Mouse (Mus musculus) T-helper 1 cell (primary cell): ENCODE data around the gene Zfp414.
"Not testable (repeated sequence)": the region's sequence is repeated elsewhere in the genome, so short reads cannot be mapped to it uniquely, and the experiment has no call there.

Experiments
- in situ Hi-C: fragments of 300-600 bp; cut with MboI, MseI; formaldehyde crosslinking; loops from one replicate; pipeline ENCODE4 v1.15.1; 2025; ENCODE audit warnings: high pct_unique_total_duplicates

Zfp414 gene

DNA sequence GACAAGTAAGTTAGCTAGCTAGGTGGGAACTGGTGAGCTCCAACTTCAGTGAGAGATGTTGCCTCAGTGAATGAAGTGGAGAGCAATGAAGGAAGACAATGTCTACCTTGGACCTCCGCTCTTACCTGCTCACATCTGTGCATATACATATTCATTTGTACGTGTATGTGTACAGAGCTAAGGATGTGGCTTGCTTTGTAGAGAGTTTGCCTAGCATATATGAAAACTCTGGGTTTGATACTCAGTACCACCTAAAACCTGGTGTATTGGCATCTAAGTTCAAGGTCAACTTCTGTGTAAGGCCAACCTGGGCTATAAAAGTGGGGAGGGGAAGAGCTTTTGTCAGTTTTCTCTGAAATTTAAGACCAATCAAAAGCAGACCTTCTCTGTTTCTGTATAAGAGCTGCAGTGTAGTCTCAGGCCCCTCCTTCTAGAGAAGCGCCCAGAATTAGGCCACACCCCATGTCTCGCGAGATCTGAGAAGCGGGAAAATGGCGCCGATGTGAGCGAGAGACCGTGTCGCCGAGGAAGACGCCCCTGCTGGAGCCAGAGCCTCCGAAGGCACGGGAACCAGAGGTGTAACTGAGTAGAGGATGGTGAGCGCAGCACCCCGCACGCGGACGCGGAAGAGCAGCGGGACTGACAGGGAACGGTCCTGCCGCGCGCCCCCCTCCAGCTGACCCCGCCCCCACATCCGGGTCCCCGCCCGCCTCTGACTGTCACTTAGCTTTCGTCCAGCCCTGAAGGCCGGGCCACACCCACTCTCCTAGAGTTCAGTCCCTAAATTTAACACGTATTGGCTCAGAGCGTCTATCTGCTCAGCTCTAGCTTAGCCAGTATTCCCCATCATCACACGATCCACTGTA is at the start of gene Zfp414:
Gene Zfp414, plus strand, starts transcription at position 470 of the 866 bp plus-strand sequence.
- in situ Hi-C loops, result no loop called here

DNA sequence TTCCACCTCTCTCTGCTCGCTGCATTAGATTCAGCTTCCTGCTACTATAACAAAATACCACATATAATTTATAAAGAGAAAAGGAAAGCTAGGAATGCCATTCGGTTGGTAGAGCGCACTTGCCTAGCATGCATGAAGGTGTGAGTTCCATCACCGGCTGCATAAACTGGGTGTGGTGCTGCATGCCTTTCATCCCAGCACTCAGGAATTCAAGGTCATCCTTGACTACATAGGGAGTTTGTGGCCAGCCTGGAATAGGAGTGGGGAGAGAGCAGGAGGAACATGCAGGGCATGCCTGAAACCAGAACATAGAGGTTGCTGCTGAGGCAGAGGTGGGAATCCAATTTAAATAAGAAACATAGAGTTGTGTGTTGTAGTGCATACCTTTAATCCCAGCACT is 44.8 kb upstream of the Zfp414 start:
- in situ Hi-C loops, result no loop called here

DNA sequence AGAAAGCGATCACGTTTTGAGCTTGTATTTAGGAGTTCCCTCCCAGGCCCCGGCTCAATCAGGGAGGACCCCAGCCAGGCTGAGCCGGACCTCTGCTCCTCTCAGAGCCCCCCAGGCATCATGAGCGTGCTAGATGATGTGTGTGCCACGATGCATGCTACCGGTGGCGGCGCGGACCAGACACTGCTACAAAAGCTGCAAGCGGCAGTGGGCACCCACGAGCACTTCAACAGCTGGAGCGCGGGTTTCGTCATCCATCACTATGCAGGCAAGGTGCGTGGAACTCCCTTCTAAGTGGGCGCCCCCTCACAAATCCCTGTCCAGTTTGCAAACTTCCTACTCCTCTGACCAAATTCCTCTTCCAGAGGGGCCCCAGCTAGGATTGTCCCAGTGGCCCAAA is 42.9 kb upstream of the Zfp414 start:
- in situ Hi-C loops, result no loop called here

DNA sequence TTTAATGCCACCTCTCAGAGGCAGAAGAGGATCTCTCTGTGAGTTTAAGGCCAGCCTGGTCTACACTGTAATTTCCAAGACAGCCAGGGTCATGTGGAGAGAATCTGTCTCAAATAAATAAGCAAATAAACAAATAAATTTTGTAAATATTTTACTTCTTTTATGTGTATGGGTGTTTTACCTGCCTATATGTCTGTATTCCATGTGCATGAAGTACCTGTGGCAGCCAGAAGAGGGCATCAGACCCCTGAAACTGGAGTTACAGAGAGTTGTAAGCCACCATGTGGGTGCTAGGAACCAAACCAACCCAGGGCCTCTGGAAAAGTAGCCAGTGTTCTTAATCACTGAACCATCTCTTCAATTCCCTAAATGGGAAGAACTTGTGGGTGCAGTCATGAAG is 31.6 kb upstream of the Zfp414 start:
- in situ Hi-C loops, result no loop called here

DNA sequence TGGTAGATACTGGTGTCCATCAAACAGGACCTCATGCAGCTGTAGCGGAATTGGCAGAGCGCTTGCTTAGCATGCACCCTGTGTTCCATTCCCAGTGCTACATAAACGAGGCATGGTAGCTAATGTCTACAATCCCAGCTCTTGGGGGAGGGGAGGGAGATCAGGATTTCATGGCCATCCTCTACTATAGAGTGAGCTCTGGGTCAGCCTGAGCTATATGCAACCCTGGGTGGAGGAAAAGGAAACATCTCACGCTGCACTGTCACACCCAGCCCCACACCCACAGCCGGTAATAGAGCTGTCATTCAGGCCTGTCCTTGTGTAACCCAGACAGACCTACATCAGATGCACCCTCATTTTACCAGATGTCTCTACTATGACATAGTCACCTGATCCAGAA is 30.4 kb upstream of the Zfp414 start:
- in situ Hi-C loops, result no loop called here

DNA sequence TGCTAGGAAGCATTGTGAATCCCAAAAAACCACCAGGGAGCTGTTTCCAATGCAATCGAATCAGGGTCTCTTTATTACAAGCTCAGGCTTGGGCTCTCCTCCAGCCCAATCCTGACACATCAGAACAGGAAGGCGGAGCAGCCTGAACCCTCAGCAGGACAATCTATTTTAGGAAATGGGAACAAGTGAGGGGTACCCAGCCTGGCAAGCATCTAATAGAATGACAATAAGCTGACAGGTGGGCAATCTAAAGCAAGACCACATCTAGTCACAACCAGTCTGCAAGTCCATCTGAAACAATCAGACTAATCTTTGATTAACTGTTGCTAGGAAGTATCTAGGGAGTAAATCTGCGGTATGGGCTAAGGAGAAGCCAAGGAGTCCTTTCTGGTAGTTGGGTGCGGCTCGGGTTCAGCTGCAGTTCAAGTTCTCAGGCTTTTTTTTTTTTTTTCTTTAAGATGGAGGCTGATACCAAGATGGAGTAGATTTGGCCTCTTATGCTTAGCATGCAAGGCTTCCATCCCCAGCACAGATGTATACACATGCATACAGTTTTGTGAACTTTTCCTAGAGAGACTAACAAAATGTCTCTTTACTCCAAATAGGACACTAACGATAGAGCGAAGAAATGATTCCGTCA is 28.9 kb upstream of the Zfp414 start:
- in situ Hi-C loops, result no loop called here

DNA sequence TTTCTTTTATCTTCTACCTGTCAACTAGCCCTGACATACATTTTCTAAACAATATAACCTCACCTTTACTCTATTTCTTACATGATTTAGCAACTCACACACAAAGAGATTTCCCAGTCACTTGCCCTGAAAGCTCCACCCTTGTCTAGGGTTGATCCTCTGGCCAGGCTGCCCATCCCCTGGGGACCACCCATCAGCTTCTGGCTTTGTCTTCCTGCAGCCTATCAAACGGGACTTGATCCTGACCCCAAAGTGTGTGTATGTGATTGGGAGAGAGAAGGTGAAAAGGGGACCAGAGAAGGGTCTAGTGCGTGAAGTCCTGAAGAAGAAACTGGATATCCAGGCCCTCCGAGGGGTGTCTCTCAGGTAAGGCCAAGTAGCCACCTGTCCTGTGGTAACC is 28.1 kb upstream of the Zfp414 start:
- in situ Hi-C loops, result no loop called here

DNA sequence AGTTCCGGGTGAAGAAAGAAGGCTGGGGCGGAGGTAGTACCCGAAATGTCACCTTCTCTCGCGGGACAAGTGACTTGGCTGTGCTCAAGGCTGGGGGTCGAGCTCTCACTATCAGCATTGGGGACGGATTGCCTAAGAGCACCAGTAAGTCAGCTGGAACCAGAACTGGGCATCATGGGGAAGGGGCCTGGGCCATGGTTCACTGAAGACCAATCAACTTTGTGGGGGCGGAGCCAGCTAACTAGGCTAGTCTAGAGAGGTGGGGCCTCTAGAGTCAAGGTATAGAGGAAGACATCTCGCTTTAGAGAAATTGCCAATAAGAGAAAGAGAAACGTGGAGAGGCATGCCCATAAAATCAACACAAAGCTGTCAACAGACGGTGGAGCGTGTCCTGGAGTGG is 26.9 kb upstream of the Zfp414 start:
- in situ Hi-C loops, result no loop called here

DNA sequence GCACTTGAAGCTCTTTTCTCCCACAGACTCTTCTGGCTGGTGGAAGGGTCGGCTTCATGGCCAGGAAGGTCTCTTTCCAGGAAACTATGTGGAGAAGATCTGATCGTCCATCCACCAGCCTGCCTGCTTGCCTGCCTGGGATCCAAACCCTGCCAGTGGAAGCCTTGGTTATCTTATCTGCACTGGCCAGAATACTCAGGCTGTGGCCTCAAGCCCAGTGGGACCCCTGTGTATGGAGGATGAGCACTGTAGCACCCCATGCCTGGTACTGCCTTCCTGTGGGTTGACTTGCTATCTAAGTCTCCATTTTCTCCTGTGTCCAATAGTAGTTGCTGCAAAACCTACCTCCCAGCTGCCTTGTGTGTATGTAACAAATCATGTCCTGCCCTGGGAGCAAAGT is 21.6 kb upstream of the Zfp414 start:
- in situ Hi-C loops, result no loop called here

DNA sequence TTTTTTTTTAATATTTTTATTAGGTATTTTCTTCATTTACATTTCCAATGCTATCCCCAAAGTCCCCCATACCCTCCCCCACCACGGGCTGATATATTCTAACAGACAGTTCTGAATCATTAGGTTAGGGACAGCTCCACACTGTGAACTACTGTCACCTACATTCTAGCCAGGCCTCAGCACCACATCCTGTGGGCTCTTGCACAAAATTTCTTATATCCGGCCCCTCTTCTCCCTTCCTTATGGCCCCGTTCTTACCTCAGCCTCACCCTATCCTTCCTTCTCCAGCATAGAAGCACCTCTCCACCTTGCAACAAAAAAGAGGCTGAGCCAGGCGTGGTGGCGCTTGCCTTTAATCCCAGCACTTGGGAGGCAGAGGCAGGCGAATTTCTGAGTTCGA is 18.3 kb upstream of the Zfp414 start:
- in situ Hi-C loops, result no loop called here

DNA sequence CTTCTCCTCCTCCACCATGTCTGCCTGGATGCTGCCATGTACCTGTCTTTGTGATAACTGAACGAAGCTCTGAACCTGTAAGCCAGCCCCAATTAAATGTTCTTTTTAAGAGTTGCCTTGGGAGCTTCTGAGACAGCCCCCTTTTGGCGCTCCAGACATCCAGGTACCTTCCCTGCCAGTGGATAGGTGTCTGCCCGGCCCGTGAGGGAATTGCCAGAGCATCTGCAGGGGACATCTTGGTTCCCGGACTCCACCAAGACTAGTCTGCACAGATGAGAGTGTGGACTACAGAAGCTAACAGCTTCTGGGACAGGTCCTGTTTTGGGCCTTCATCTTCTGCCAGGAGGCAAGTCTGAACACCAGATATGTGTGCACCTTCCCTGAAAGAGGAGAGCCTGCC is 15.2 kb upstream of the Zfp414 start:
- in situ Hi-C loops, result not testable (repeated sequence)

DNA sequence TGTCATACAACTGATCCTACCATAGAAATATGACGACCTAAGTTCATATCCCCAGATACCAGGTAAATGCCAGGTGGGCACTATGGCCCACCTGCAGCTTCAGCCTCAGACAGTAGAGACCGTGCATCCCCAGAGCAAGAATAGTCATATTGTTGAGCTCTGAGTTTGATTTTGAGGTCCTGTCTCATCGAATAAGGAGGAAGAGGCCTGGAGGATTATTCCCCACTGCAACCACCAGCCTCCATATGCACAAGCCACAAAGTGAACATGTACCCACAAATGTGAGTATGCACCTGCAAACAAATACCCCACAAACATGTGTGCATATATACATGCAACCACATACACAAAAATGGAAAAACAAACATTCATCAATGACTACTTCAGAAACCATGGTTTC is 1.6 kb upstream of the Zfp414 start:
- in situ Hi-C loops, result no loop called here

DNA sequence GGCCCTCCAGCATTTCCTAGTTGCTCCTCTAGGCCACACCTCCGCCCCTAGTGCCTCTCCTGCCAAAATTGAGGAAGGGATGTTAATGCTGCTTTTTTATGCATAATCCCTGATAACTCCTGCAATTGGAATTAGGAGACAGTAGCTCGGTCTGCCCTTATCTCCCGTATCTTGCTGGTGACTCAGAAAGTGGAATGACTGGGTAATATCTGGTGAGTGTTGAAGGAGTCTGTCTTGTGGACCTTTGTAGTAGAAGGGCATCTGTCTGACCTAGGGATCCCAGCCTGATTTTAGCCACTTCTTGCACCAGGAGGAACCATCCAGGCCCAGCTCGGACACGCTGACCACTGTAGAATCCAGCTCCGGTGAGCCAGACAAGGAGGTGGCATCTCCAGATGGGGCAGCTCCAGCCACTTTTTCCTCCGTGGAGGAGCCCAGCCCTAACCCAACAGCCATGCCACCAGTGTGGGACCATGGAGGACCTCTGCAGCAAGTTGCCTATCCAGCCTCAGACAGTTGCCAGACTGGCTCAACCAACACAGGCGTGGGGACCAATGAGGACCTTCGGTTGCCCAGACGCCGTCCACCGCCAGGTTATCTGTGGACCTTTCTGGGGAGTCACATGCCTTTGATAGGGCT is 716 bp downstream of the Zfp414 start:
- in situ Hi-C loops, result no loop called here

DNA sequence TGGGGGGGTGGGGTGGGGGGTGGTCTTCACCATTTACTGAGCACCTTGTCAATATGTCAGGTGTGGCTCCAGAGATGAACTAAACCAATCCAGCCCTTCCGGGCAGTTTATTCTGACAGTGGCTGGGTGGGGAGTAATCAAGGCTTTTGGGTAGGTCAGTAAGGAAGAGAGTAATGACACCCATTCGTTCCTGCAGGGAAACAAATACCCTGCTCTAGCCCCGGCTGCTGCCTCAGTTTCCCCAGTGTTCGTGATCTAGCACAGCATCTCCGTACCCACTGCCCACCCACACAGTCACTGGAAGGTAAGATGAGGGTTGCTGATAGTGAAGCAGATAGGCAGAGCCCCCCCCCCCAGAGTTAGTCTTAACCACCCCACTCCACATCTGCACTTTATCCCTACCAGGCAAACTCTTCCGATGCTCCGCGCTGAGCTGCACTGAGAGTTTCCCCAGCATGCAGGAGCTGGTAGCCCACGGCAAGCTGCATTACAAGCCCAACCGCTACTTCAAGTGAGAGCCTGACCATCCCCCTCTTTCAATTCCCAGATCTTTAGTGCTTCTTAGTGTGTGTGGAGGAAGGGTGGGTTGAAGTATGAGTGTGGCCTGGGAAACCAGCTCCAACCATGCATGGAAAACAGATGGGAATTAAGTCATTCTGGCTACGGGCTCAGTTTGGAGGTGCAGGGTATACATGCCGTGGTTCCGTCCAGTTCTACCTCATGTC is 1.4 kb downstream of the Zfp414 start:
- in situ Hi-C loops, result no loop called here

DNA sequence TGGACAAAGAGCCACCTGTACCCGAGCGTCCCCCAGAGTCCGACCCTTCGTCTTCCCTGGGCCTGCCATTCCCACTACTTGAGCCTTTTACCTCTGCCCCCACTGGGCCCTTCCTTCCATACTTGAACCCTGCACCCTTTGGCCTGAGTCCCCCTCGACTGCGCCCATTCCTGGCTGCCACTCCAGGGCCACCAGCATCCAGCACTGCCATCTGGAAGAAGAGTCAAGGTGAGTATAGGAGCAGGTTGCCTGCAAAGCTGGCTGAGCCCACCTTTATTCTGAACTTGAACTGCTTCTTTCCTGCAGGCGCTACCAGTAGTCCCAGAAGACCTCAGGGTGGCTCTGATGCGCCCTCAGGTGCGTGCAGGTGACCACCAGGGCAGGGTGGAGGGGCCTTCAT is 2.3 kb downstream of the Zfp414 start:
- in situ Hi-C loops, result no loop called here

DNA sequence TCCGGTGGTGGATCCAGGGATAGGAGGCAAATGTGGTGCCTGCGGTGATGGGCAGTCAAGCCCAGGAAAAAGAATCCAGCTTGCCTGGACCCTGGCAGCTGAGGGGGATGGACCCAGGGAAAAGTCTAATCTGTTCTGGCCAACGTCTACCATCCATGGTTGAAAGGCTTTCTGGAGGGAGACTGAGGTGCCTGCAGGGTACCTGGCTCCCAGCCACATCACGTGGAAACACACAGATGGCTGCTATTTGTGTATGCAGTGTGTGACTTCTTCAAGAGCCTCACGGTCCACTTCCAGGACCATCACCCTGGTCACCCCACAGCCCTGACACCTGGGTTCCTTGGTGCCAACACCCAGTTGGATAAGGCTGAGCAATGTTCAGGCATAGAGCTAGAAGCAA is 2.9 kb downstream of the Zfp414 start:
- in situ Hi-C loops, result no loop called here

DNA sequence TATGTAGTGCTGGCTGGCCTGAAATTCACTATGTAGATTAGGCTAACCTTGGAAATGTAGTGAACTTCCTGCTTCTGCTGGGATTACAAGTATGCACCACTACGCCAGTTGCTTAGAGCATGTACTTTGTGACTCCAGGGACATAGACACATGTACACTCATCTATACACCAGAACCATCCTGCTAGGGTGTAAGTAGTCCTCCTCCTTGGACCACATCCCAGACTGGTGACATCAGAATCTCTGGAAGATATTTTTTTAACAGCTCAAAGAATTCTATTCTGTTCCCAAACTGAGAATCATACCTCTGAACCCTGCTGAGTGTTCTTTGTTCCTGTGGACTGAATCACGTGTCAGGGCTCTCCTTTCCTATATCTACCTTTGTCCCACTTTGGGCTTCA is 8.1 kb downstream of the Zfp414 start:
- in situ Hi-C loops, result no loop called here

DNA sequence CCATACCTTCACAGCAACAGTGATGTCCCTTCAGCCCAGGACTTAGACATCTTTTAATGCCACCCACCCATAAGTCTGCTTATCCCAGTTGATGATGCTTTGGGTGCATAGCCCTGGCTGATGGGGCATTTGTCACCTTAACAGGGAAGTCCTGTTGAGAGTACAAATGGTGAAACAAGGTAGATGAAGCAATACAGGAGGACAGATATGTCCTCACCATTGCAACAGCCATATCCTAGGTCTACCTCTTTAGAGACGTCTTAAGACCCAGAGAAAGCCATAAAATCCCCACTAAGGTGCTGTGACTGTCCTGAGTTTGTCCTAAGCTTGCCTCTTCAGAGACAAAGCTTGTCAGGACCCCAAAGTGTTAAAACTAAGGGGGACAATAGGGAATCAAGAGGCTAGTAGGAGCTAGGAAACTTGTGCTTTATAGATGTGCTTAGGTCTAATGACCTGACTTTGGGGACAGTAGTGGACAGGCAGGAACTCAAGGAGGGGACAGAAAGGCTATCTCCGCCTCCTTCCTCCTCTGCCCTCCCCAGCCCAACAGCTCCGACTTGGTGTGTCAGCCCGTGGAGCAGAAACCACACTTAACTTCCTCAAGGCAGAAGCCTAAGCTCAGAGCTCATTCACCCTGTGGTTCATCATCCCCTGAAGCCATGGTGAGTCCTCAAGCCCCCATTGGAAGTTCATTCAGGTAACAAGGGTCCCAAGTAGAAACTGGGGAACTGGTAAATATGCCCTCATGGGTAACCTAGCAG is 8.8 kb downstream of the Zfp414 start, which contains the start of gene Pram1:
Gene Pram1, plus strand, starts transcription at position 541 of the 761 bp plus-strand sequence.
- in situ Hi-C loops, result no loop called here

DNA sequence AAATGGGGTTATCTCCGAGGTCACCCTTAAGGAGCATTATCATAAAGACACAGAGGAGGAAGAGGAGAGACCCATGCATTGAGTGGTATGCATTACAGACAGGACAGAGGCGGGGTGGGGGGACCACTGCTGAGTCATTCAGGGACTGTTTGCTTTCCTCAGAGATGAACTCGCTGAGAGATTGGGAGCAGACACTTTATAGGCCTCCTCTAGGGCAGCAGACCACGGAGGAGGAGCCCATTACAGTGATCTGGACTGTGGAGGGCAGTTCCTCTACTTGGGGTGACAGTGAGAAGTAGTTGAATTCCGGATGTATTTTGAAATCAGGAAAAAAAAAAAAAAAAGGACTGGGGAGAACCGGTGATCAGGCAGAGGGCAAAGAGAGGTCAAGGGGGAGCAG is 10.9 kb downstream of the Zfp414 start:
- in situ Hi-C loops, result no loop called here

DNA sequence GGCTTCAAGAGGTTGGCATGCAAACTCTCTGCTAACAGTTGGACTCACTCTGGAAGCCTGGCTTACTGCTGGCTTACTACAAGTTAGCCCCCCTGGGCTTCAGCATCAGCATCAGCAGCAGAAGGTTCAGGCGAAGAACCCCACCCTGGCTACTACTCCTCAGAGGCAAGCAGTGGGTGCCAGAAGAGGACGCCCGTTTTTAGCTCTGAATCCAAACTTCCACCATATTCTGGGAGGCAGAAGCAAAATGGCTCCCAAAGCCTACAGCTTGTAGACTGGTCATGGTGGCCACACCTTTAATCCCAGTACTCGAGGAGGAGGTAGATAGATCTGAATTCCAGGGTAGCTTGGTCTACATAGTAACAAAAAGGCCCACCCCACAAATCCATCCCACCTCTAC is 15.2 kb downstream of the Zfp414 start:
- in situ Hi-C loops, result no loop called here

DNA sequence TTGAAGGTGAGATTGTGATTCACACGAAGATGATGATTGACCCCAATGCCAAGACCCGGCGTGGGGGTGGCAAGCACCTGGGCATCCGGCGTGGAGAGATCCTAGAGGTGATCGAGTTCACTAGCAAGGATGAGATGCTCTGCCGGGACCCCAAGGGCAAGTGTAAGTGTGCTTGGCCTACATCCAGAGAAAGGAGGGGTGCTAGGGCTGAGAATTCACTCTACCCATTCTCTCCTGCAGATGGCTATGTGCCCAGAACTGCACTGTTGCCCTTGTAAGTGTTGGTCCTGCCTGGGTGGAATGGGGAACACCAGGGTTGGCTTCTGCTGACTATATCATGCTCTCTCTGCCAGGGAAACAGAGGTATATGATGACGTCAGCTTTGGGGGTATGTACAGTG is 16.2 kb downstream of the Zfp414 start:
- in situ Hi-C loops, result no loop called here
